Mouse (Mus musculus) small intestine, adult 2 months (tissue): ENCODE measurements around the gene Ltb4r1.

Source experiments
- CTCF ChIP-seq: fragments of 200-500 bp; IDR thresholded peaks from 2 replicates; pipeline ENCODE4 v1.5.1; 2012; ENCODE audit warnings: low read depth, mild to moderate bottlenecking, control low read depth, inconsistent platforms, low read length, moderate library complexity, mixed read lengths; ENCODE audit not compliant: insufficient replicate concordance, insufficient read length; ENCODE audit errors: extremely low read depth
- POLR2A ChIP-seq: fragments of 200-500 bp; IDR thresholded peaks from 2 replicates; pipeline ENCODE4 v1.6.1; 2012; ENCODE audit warnings: low read depth, mild to moderate bottlenecking, control low read depth, inconsistent platforms, low read length, moderate library complexity

GRCm38 (mm10) chr14:55734869-55735268 is 30.9 kb upstream of the Ltb4r1 start:
- TF ChIP-seq POLR2A (no peak), CTCF (no peak)
